Mouse (Mus musculus) testis, adult 2 months (tissue): ENCODE measurements around the gene Pkig.
"Not testable (repeated sequence)": the region's sequence is repeated elsewhere in the genome, so short reads cannot be mapped to it uniquely, and the experiment has no call there.

Experiments used
- CTCF ChIP-seq: fragments of 200-500 bp; IDR thresholded peaks from 2 replicates; pipeline ENCODE4 v1.5.1; 2012; ENCODE audit warnings: low read depth, mild to moderate bottlenecking, inconsistent platforms, low read length, moderate library complexity; ENCODE audit not compliant: control insufficient read depth, insufficient read depth, insufficient replicate concordance
- POLR2A ChIP-seq: fragments of 200-500 bp; IDR thresholded peaks from 2 replicates; pipeline ENCODE4 v1.6.1; 2012; ENCODE audit warnings: low read depth, mild to moderate bottlenecking, inconsistent platforms, low read length, moderate library complexity; ENCODE audit not compliant: control insufficient read depth

DNA sequence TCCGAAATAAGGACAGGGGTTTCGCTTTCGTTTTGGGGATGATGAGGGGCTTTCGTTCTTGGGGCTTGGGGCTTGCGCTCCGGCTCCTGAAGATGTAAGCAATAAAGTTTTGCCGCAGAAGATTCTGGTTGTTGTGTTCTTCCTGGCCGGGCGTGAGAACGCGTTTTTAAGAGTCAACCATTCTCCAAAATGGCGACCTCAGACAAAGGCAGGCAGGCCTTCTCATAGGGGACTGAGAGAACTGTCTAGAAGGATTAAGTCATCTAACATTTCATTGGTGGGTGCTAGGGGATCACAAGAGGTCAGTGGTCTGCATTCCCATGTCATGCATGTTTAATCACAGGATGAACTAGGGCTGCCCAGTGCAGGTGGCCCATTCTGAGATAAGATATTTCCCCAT is 2.5 kb upstream of the Pkig start:
- not testable (repeated sequence) for TF ChIP-seq CTCF, POLR2A
